Mouse (Mus musculus): Measurements from ENCODE around the gene Serhl. TPM values are rescaled to one million over a fixed set of nuclear protein-coding genes. Genes with fewer than 3 reads are reported as not detected.
A peak's percentile ranks its signal among the peaks of the same experiment; 100 is the strongest.

Serhl gene
- total and polyA plus RNA-seq, 3 experiments = 52.0 to 123 (median 59.5) TPM

GRCm38 (mm10) chr15:83055569-83055968 is 33.7 kb upstream of the Serhl start:
- H3K9ac ChIP-seq (ENCODE audit: insufficient read depth, low read depth) = no peak overlapping the region
- in situ Hi-C loops (cut with MboI; ENCODE audit: low pct_ligation_motif_present, low pct_unique_long_range_greater_than_20kb, low sequenced_read_pairs) = no loop called here
- no peak overlapping the region for H3K27ac ChIP-seq (ENCODE audit: insufficient read depth, low read depth)
- peaks cover 4 to 15% of the 10 kb centered on the region in 2 experiments; a peak in 3 of 4 replicates for H3K4me1 ChIP-seq (ENCODE audit: control insufficient read depth in 1 of 2, insufficient read depth in 2 of 2)
- peaks cover 5% of the 10 kb centered on the region for H3K9me3 ChIP-seq (replicated peaks; ENCODE audit: low read length)
- dilution Hi-C loops (cut with MboI; ENCODE audit: extremely low pct_ligation_motif_present, extremely low pct_unique_long_range_greater_than_20kb, low sequenced_read_pairs) = no loop called here
- H3K79me2 ChIP-seq (replicated peaks; ENCODE audit: control insufficient read depth, extremely low read depth, insufficient read depth, poor library complexity, severe bottlenecking) = no peaks in the 10 kb centered on the region
- TF ChIP-seq NRF1 (IDR thresholded peaks at IDR 0.05; ENCODE audit: low read depth, low read length) (no peak), SIN3A (IDR thresholded peaks at IDR 0.05; ENCODE audit: low read length) (no peak), BHLHE40 (IDR thresholded peaks at IDR 0.05; ENCODE audit: low read depth, low read length) (no peak), ZKSCAN1 (IDR thresholded peaks at IDR 0.05; ENCODE audit: borderline replicate concordance, low read depth, low read length) (no peak), CHD2 (IDR thresholded peaks at IDR 0.05; ENCODE audit: low read length) (no peak), CTCF (conservative IDR thresholded peaks at IDR 0.05 in 1 of 2, IDR thresholded peaks at IDR 0.05 in 1 of 2; ENCODE audit: low read depth in 2 of 2, low read length in 2 of 2) (no peak), HCFC1 (IDR thresholded peaks at IDR 0.05; ENCODE audit: low read depth, low read length) (no peak), TCF12 (IDR thresholded peaks at IDR 0.05; ENCODE audit: low read depth, low read length) (no peak), ELF1 (IDR thresholded peaks at IDR 0.05; ENCODE audit: low read depth, low read length) (no peak), RAD21 (IDR thresholded peaks at IDR 0.05; ENCODE audit: low read depth, low read length) (no peak)
- H3K36me3 ChIP-seq (replicated peaks in 1 of 2; ENCODE audit: control insufficient read depth in 1 of 2, insufficient read depth in 1 of 2, low read length in 1 of 2) = no peaks in the 10 kb centered on the region
- no peak overlapping the region for H3K4me2 ChIP-seq (ENCODE audit: insufficient read depth, low read depth, poor library complexity, severe bottlenecking)
- no peaks in the 10 kb centered on the region for H3K27me3 ChIP-seq (replicated peaks)
- H3K4me3 ChIP-seq (replicated peaks in 1 of 3; ENCODE audit: low read depth in 2 of 3, low read length in 2 of 3, poor library complexity in 1 of 3) = no peak overlapping the region
- DNase-seq (ENCODE audit: extremely low read depth) = no peak

GRCm38 (mm10) chr15:83056378-83057083 is 32.8 kb upstream of the Serhl start:
- no peak overlapping the region for H3K4me3 ChIP-seq (replicated peaks in 1 of 3; ENCODE audit: low read depth in 2 of 3, low read length in 2 of 3, poor library complexity in 1 of 3)
- dilution Hi-C loops (cut with MboI; ENCODE audit: extremely low pct_ligation_motif_present, extremely low pct_unique_long_range_greater_than_20kb, low sequenced_read_pairs) (no loop called here), in situ Hi-C loops (cut with MboI; ENCODE audit: low pct_ligation_motif_present, low pct_unique_long_range_greater_than_20kb, low sequenced_read_pairs) (no loop called here)
- H3K4me1 ChIP-seq (ENCODE audit: control insufficient read depth in 1 of 2, insufficient read depth in 2 of 2) = peaks cover 4 to 15% of the 10 kb centered on the region in 2 experiments; a peak in 3 of 4 replicates
- no peaks in the 10 kb centered on the region for H3K79me2 ChIP-seq (replicated peaks; ENCODE audit: control insufficient read depth, extremely low read depth, insufficient read depth, poor library complexity, severe bottlenecking)
- H3K4me2 ChIP-seq (ENCODE audit: insufficient read depth, low read depth, poor library complexity, severe bottlenecking) = no peak overlapping the region
- no peak for TF ChIP-seq UBTF (IDR thresholded peaks at IDR 0.05; ENCODE audit: low read depth, low read length)
- DNase-seq (ENCODE audit: extremely low read depth) = no peak
- H3K9me3 ChIP-seq (replicated peaks; ENCODE audit: low read length) = peaks cover 5% of the 10 kb centered on the region
- no peaks in the 10 kb centered on the region for H3K27me3 ChIP-seq (replicated peaks)
- no peaks in the 10 kb centered on the region for H3K36me3 ChIP-seq (replicated peaks in 1 of 2; ENCODE audit: control insufficient read depth in 1 of 2, insufficient read depth in 1 of 2, low read length in 1 of 2)
- H3K27ac ChIP-seq (ENCODE audit: insufficient read depth, low read depth) = no peak overlapping the region
- no peak overlapping the region for H3K9ac ChIP-seq (ENCODE audit: insufficient read depth, low read depth)

- in situ Hi-C loops (cut with MboI; ENCODE audit: low pct_ligation_motif_present, low pct_unique_long_range_greater_than_20kb, low sequenced_read_pairs) = no loop called here
- Histone ChIP-seq H3K9ac (ENCODE audit: insufficient read depth, low read depth) (no peak overlapping the region), H3K4me2 (ENCODE audit: insufficient read depth, low read depth, poor library complexity, severe bottlenecking) (no peak overlapping the region), H3K9me3 (replicated peaks; ENCODE audit: low read length) (peaks cover 5% of the 10 kb centered on the region), H3K4me1 (ENCODE audit: control insufficient read depth in 1 of 2, insufficient read depth in 2 of 2) (peaks cover 4 to 15% of the 10 kb centered on the region in 2 experiments; a peak in 3 of 4 replicates), H3K27me3 (replicated peaks) (no peaks in the 10 kb centered on the region), H3K36me3 (replicated peaks in 1 of 2; ENCODE audit: control insufficient read depth in 1 of 2, insufficient read depth in 1 of 2, low read length in 1 of 2) (no peaks in the 10 kb centered on the region), H3K27ac (ENCODE audit: insufficient read depth, low read depth) (no peak overlapping the region), H3K79me2 (replicated peaks; ENCODE audit: control insufficient read depth, extremely low read depth, insufficient read depth, poor library complexity, severe bottlenecking) (no peaks in the 10 kb centered on the region), H3K4me3 (replicated peaks in 1 of 3; ENCODE audit: low read depth in 2 of 3, low read length in 2 of 3, poor library complexity in 1 of 3) (no peak overlapping the region)
- DNase-seq (ENCODE audit: extremely low read depth) = no peak
- dilution Hi-C loops (cut with MboI; ENCODE audit: extremely low pct_ligation_motif_present, extremely low pct_unique_long_range_greater_than_20kb, low sequenced_read_pairs) = no loop called here
- no peak for TF ChIP-seq ETS1 (conservative IDR thresholded peaks at IDR 0.05; ENCODE audit: low read depth, low read length)
- peak in 1 of 2 experiments; percentile 24; a peak in 1 of 4 replicates for TF ChIP-seq CTCF (conservative IDR thresholded peaks at IDR 0.05 in 1 of 2, IDR thresholded peaks at IDR 0.05 in 1 of 2; ENCODE audit: low read depth in 2 of 2, low read length in 2 of 2)
- no peak for TF ChIP-seq POLR2A (IDR thresholded peaks at IDR 0.05; ENCODE audit: low read depth, low read length)
- TF ChIP-seq RAD21 (IDR thresholded peaks at IDR 0.05; ENCODE audit: low read depth, low read length) = peak; percentile 1
Observed at GRCm38 (mm10) chr15:83057533-83057932, 31.8 kb upstream of the Serhl start.

All from CH12.LX (cell line).